Mouse (Mus musculus) olfactory bulb, adult 2 months (tissue): Measurements from ENCODE around the gene Fkbpl.

ENCODE experiments used
- CTCF ChIP-seq: fragments of 200-500 bp; IDR thresholded peaks from 2 replicates; pipeline ENCODE4 v1.5.1; 2012; ENCODE audit warnings: low read depth, mild to moderate bottlenecking, low read length, moderate library complexity; ENCODE audit not compliant: insufficient read depth
- POLR2A ChIP-seq: fragments of 200-500 bp; IDR thresholded peaks from 2 replicates; pipeline ENCODE4 v1.6.1; 2012; ENCODE audit warnings: mild to moderate bottlenecking, low read depth, low read length, moderate library complexity; ENCODE audit not compliant: insufficient read depth

DNA sequence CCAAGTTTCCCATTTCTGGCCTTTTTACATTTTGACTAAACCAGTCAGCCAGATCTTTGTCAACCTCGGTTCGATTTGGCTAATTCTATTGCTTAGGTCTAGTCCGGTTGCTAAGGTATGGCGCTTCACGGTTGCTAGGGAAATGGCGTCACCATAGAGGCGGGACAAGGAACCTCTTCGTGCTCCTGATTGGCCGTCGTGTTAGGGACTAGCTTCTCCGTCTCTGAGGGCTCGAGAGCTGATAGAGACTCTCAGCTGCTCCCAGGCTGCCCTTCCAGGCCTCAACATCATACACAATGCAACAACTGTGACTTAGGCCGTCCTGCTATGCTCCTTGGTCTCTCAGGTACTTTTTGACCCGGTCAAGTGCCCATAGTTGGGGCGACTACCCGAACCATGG lies at the start of gene Fkbpl:
- TF ChIP-seq POLR2A: 0 out of 2 replicates have a peak, but pooled peaks have one; percentile 34
- no peak for TF ChIP-seq CTCF
